Mouse (Mus musculus) forebrain, embryonic 16.5 days (tissue): ENCODE data around the gene Cd9. TPM values are rescaled to one million over a fixed set of nuclear protein-coding genes. Genes with fewer than 3 reads are reported as not detected.

Experiments
- ATAC-seq: fragments of 200-750 bp; cut with Nextera tagmentation; 2 replicates; pipeline ENCODE4 v1.8.0; 2017; ENCODE audit warnings: mild to moderate bottlenecking, moderate library complexity
- H3K27ac ChIP-seq: fragments of 300-500 bp; sonication (generic); 2 replicates; pipeline ENCODE4 v1.5.1; 2014; ENCODE audit warnings: low read length, control low read depth
- H3K27me3 ChIP-seq: fragments of 300-500 bp; sonication (generic); replicated peaks from 2 replicates; pipeline ENCODE4 v1.6.1; 2014; ENCODE audit warnings: low read length; ENCODE audit not compliant: control insufficient read depth, insufficient read depth
- H3K36me3 ChIP-seq: fragments of 300-500 bp; sonication (generic); 2 replicates; pipeline ENCODE4 v1.6.1; 2014; ENCODE audit not compliant: control insufficient read depth, insufficient read depth
- H3K4me1 ChIP-seq: fragments of 300-500 bp; sonication (generic); replicated peaks from 2 replicates; pipeline ENCODE4 v1.6.1; 2014; ENCODE audit warnings: low read length; ENCODE audit not compliant: control insufficient read depth, insufficient read depth
- H3K4me2 ChIP-seq: fragments of 300-500 bp; sonication (generic); 2 replicates; pipeline ENCODE4 v1.6.1; 2014; ENCODE audit warnings: mild to moderate bottlenecking, low read length, control low read depth
- H3K4me3 ChIP-seq: fragments of 300-500 bp; sonication (generic); replicated peaks from 2 replicates; pipeline ENCODE4 v1.5.1; 2014; ENCODE audit warnings: mild to moderate bottlenecking, low read length, control low read depth
- H3K9ac ChIP-seq: fragments of 300-500 bp; sonication (generic); replicated peaks from 2 replicates; pipeline ENCODE4 v1.6.1; 2014; ENCODE audit warnings: low read depth, low read length, control low read depth
- H3K9me3 ChIP-seq: fragments of 300-500 bp; sonication (generic); 2 replicates; pipeline ENCODE4 v1.6.1; 2016; ENCODE audit warnings: low read length; ENCODE audit not compliant: control insufficient read depth
- WGBS: fragments of 180-500 bp; shearing (Covaris S2); extraction: QIAGEN DNeasy Blood & Tissue Kit; methylation state at CpG from one replicate; pipeline ENCODE4 v1.1.7; 2014; 5-methylcytosine and 5-hydroxymethylcytosine counted together
- polyA plus RNA-seq: library from polyadenylated mRNA; unstranded; fragments of >200 nt; fragmentation: Nextera tagmentation; extraction: Ambion mirVana; gene quantifications from 2 replicates; pipeline ENCODE4 v1.2.1, GENCODE M21; 2015

Gene Cd9
- polyA plus RNA-seq, 1 experiment from 2014 or later: 78.4 TPM

GRCm38 (mm10) chr6:125506427-125506826, 11.8 kb upstream of the Cd9 start:
- WGBS: 96% methylated on average over 4 of the region's 4 CpGs
- Histone ChIP-seq H3K4me2 (no peak overlapping the region), H3K27ac (no peak overlapping the region), H3K36me3 (no peaks in the 10 kb centered on the region), H3K4me3 (no peak overlapping the region), H3K4me1 (no peaks in the 10 kb centered on the region), H3K27me3 (no peaks in the 10 kb centered on the region), H3K9ac (no peak overlapping the region), H3K9me3 (no peaks in the 10 kb centered on the region)
- no peak for ATAC-seq

- Histone ChIP-seq H3K27me3 (no peaks in the 10 kb centered on the region), H3K9ac (no peak overlapping the region), H3K4me3 (no peak overlapping the region), H3K27ac (no peak overlapping the region), H3K4me1 (no peaks in the 10 kb centered on the region), H3K4me2 (no peak overlapping the region), H3K9me3 (no peaks in the 10 kb centered on the region), H3K36me3 (no peaks in the 10 kb centered on the region)
- 52% methylated on average over 3 of the region's 3 CpGs for WGBS
- ATAC-seq: no peak
Measured at GRCm38 (mm10) chr6:125504622-125505355, 10.2 kb upstream of the Cd9 start.

GRCm38 (mm10) chr6:125503186-125503802, 8.7 kb upstream of the Cd9 start:
- 93% methylated on average over 11 of the region's 11 CpGs for WGBS
- Histone ChIP-seq H3K9ac (no peak overlapping the region), H3K4me3 (no peak overlapping the region), H3K27me3 (no peaks in the 10 kb centered on the region), H3K27ac (no peak overlapping the region), H3K4me1 (no peaks in the 10 kb centered on the region), H3K9me3 (no peaks in the 10 kb centered on the region), H3K36me3 (no peaks in the 10 kb centered on the region), H3K4me2 (no peak overlapping the region)
- no peak for ATAC-seq

- Histone ChIP-seq H3K9me3 (no peaks in the 10 kb centered on the region), H3K27ac (no peak overlapping the region), H3K4me3 (no peak overlapping the region), H3K9ac (no peak overlapping the region), H3K4me1 (peaks cover 6% of the 10 kb centered on the region), H3K36me3 (no peaks in the 10 kb centered on the region), H3K4me2 (no peak overlapping the region), H3K27me3 (0 out of 2 replicates have a peak, but pooled peaks cover 4% of the 10 kb centered on the region)
- WGBS: 37% methylated on average over 5 of the region's 5 CpGs
- ATAC-seq: no peak
Measured at GRCm38 (mm10) chr6:125498062-125498461, 3.5 kb upstream of the Cd9 start.

- WGBS: 89% methylated on average over 12 of the region's 12 CpGs
- no peak overlapping the region for H3K4me2 ChIP-seq
- no peaks in the 10 kb centered on the region for H3K9me3 ChIP-seq
- no peaks in the 10 kb centered on the region for H3K36me3 ChIP-seq
- H3K9ac ChIP-seq: no peak overlapping the region
- H3K4me3 ChIP-seq: no peak overlapping the region
- peaks cover 9% of the 10 kb centered on the region for H3K4me1 ChIP-seq
- 0 out of 2 replicates have a peak, but pooled peaks cover 4% of the 10 kb centered on the region for H3K27me3 ChIP-seq
- no peak for ATAC-seq
- no peak overlapping the region for H3K27ac ChIP-seq
Measured at GRCm38 (mm10) chr6:125496417-125496816, 1.8 kb upstream of the Cd9 start.

GRCm38 (mm10) chr6:125495361-125495760, 770 bp upstream of the Cd9 start:
- ATAC-seq: no peak
- no peak overlapping the region for H3K9ac ChIP-seq
- no peaks in the 10 kb centered on the region for H3K9me3 ChIP-seq
- 0 out of 2 replicates have a peak, but pooled peaks cover 4% of the 10 kb centered on the region for H3K27me3 ChIP-seq
- no peak overlapping the region; the same call in 1 of the 2 replicates for H3K4me3 ChIP-seq
- H3K4me2 ChIP-seq: no peak overlapping the region; the same call in 1 of the 2 replicates
- H3K27ac ChIP-seq: no peak overlapping the region
- no peaks in the 10 kb centered on the region for H3K36me3 ChIP-seq
- WGBS: 70% methylated on average over 9 of the region's 9 CpGs
- peaks cover 9% of the 10 kb centered on the region for H3K4me1 ChIP-seq

- Histone ChIP-seq H3K4me3 (peak overlapping the region; percentile 74), H3K27ac (no peak overlapping the region), H3K36me3 (no peaks in the 10 kb centered on the region), H3K9me3 (no peaks in the 10 kb centered on the region), H3K9ac (no peak overlapping the region), H3K4me2 (peak overlapping the region; percentile 86), H3K4me1 (peaks cover 9% of the 10 kb centered on the region), H3K27me3 (0 out of 2 replicates have a peak, but pooled peaks cover 4% of the 10 kb centered on the region)
- 66% methylated on average over 5 of the region's 5 CpGs for WGBS
- no peak for ATAC-seq
Measured at GRCm38 (mm10) chr6:125493147-125493546, 1.4 kb downstream of the Cd9 start.

- 86% methylated on average over 6 of the region's 6 CpGs for WGBS
- Histone ChIP-seq H3K9me3 (no peaks in the 10 kb centered on the region), H3K27me3 (0 out of 2 replicates have a peak, but pooled peaks cover 4% of the 10 kb centered on the region), H3K4me2 (peak overlapping the region; percentile 29; the same call in 1 of the 2 replicates), H3K9ac (no peak overlapping the region), H3K36me3 (no peaks in the 10 kb centered on the region), H3K4me3 (no peak overlapping the region), H3K27ac (no peak overlapping the region), H3K4me1 (peaks cover 9% of the 10 kb centered on the region)
- no peak for ATAC-seq
Measured at GRCm38 (mm10) chr6:125492664-125493063, 1.9 kb downstream of the Cd9 start.

GRCm38 (mm10) chr6:125492033-125492432, 2.6 kb downstream of the Cd9 start:
- no peaks in the 10 kb centered on the region for H3K36me3 ChIP-seq
- H3K27me3 ChIP-seq: 0 out of 2 replicates have a peak, but pooled peaks cover 4% of the 10 kb centered on the region
- H3K4me1 ChIP-seq: peaks cover 9% of the 10 kb centered on the region
- no peak overlapping the region for H3K4me3 ChIP-seq
- H3K27ac ChIP-seq: no peak overlapping the region
- 84% methylated on average over 9 of the region's 9 CpGs for WGBS
- peak overlapping the region; percentile 13; the same call in 1 of the 2 replicates for H3K4me2 ChIP-seq
- H3K9me3 ChIP-seq: no peaks in the 10 kb centered on the region
- no peak for ATAC-seq
- H3K9ac ChIP-seq: no peak overlapping the region
